1 mouse cellular context compared by ENCODE assay signal in the genomic region with DNA sequence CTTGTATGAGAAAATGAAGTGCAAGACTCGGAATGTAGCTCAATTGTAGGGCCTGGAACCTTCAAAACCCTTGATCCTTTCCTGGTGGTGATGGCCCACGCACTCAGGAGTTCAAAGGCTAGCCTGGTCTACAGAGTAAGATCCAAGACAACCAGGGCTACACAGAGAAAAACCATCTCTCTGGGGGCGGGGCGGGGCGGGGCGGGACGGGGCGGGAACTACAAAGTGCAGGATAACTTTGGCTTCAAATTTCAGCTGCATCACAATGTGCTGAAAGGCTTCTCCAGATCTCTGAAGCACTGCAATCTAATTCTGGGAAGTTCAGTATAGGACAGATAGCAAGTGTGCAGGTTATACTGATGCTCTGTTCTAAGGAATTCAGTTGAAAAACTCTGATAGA.
TF ChIP-seq lines count a peak whose summit lies in the region.

No protein-coding gene starts in this region.

TF ChIP-seq in MEL, 35 proteins besides CTCF, POLR2A, EP300 and RAD21 (continued from another document):
- no peak for TF ChIP-seq KAT2A (conservative IDR thresholded peaks at IDR 0.05; ENCODE audit: low read depth, low read length)
- TF ChIP-seq JUND (IDR thresholded peaks at IDR 0.05; ENCODE audit: low read depth, low read length) = no peak
- no peak for TF ChIP-seq NRF1 (IDR thresholded peaks at IDR 0.05; ENCODE audit: insufficient read depth, low read depth, low read length, poor library complexity, severe bottlenecking)
- no peak for TF ChIP-seq CHD2 (IDR thresholded peaks at IDR 0.05; ENCODE audit: low read length)
- no peak for TF ChIP-seq TBP (IDR thresholded peaks at IDR 0.05; ENCODE audit: low read depth, low read length)
- TF ChIP-seq UBTF (IDR thresholded peaks at IDR 0.05; ENCODE audit: borderline replicate concordance, insufficient read depth, low read depth, low read length) = no peak
- no peak for TF ChIP-seq MAFK (IDR thresholded peaks at IDR 0.05; ENCODE audit: borderline replicate concordance, low read depth, low read length)
- TF ChIP-seq RCOR1 (IDR thresholded peaks at IDR 0.05; ENCODE audit: low read depth, low read length) = no peak
- no peak for TF ChIP-seq ZNF384 (IDR thresholded peaks at IDR 0.05; ENCODE audit: low read depth, low read length)
- TF ChIP-seq ZKSCAN1 (IDR thresholded peaks at IDR 0.05; ENCODE audit: low read depth, low read length) = no peak
- no peak for TF ChIP-seq TCF12 (IDR thresholded peaks at IDR 0.05; ENCODE audit: low read depth, low read length)
- TF ChIP-seq MAX (IDR thresholded peaks at IDR 0.05; ENCODE audit: low read length) = no peak
